Mouse (Mus musculus) megakaryocyte, embryonic 14.5 days (primary cell): Measurements from ENCODE around the gene Sbf2.

Experiments
- FLI1 ChIP-seq: IDR thresholded peaks from 2 replicates; pipeline ENCODE4 v1.6.1; 2012; ENCODE audit warnings: low read length, inconsistent platforms, mixed read lengths
- GATA1 ChIP-seq: IDR thresholded peaks from 3 replicates; pipeline ENCODE4 v1.6.1; 2012; ENCODE audit warnings: mixed read lengths, low read length, inconsistent platforms, borderline replicate concordance

GRCm38 (mm10) chr7:110635929-110636328 is 21.2 kb upstream of the Sbf2 start:
- TF ChIP-seq GATA1 (no peak), FLI1 (no peak)
